Mouse (Mus musculus) bone marrow, adult 2 months (tissue): Measurements from ENCODE around the gene H2-M10.3.
"Not testable (repeated sequence)": the region's sequence is repeated elsewhere in the genome, so short reads cannot be mapped to it uniquely, and the experiment has no call there.

Experiments used
- CTCF ChIP-seq: fragments of 200-500 bp; IDR thresholded peaks from 2 replicates; pipeline ENCODE4 v1.5.1; 2011; ENCODE audit warnings: low read length, control low read depth; ENCODE audit not compliant: control insufficient read depth, insufficient read depth
- POLR2A ChIP-seq: fragments of 200-500 bp; IDR thresholded peaks from 2 replicates; pipeline ENCODE4 v1.6.1; 2011; ENCODE audit warnings: low read depth, mild to moderate bottlenecking, control low read depth, low read length, borderline replicate concordance; ENCODE audit not compliant: control insufficient read depth

GRCm38 (mm10) chr17:36368317-36368716 lies at the start of gene H2-M10.3:
- not testable (repeated sequence) for TF ChIP-seq POLR2A, CTCF
